Mouse (Mus musculus): ENCODE measurements around the gene Spc25. TPM values are rescaled to one million over a fixed set of nuclear protein-coding genes. Genes with fewer than 3 reads are reported as not detected.

Spc25 gene
- polyA plus RNA-seq, 1 experiment from 2014 or later, result 38.8 TPM

DNA sequence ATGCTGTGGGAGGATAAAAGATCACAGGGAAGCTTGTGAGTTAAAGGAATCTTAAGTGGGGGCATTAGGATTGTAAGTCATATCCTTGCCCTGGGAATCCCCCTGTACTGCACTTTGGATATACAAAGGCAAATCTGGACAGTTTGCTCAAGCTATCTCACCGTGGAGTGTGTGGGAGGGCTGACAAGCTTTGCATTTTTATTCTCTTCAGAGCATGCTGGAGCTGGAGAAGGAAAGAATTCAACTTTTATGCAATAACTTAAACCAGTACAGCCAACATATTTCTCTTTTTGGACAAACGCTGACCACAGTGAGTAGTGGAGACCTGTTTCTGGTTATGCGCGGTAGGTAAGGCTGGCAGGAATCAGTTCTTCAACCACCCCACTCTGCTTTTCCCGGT lies 30.7 kb downstream of the Spc25 start:
- Histone ChIP-seq H3K9ac (no peak overlapping the region), H3K4me1 (replicated peaks) (peaks cover 7% of the 10 kb centered on the region), H3K36me3 (no peaks in the 10 kb centered on the region), H3K4me2 (no peak overlapping the region), H3K9me3 (no peaks in the 10 kb centered on the region), H3K4me3 (no peak overlapping the region), H3K27me3 (no peaks in the 10 kb centered on the region), H3K27ac (replicated peaks) (no peak overlapping the region)
- ATAC-seq (ENCODE audit: low read depth), result no peak
- 80% methylated on average over 5 of the region's 5 CpGs for WGBS

DNA sequence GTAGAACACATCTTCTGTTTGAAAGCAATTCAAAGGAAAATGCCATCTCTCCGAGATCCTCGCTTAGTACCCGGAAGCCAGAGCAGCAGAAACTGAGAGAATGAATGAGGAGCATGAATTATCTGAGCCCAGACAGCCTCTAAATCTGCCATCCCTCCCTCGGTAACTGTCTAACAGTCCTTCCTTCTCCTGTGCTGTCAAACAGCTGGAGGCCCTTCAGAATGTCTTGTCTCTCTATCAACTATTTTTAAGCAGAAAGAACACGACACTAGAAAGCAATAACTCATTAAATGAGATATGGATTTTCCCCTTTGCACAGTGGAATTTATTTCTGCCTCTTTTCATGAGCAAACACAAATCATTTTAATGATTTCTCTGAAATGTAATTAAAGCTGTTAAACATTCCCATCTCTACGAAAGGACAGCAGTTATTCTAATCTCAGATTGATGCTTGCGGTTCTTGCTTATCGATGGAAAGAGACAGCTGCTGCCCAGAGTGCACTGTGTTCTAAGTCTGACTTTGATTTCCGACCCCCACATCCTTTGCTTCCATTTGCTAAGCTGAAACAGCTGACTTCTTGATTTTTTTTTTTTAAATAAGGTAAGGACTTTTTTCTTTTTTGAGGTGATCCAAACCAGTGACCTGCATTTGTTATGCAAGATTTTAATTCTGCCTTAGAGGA lies 35.5 kb downstream of the Spc25 start:
- Histone ChIP-seq H3K36me3 (no peaks in the 10 kb centered on the region), H3K4me1 (replicated peaks) (peaks cover 13% of the 10 kb centered on the region), H3K27me3 (no peaks in the 10 kb centered on the region), H3K9me3 (no peaks in the 10 kb centered on the region), H3K27ac (replicated peaks) (0 out of 2 replicates have a peak overlapping the region, but pooled peaks have one; percentile 20), H3K4me3 (no peak overlapping the region), H3K9ac (no peak overlapping the region), H3K4me2 (no peak overlapping the region)
- peak; percentile 63; the same call in 1 of the 2 replicates for ATAC-seq (ENCODE audit: low read depth)
- WGBS, result 38% methylated on average over 9 of the region's 9 CpGs

DNA sequence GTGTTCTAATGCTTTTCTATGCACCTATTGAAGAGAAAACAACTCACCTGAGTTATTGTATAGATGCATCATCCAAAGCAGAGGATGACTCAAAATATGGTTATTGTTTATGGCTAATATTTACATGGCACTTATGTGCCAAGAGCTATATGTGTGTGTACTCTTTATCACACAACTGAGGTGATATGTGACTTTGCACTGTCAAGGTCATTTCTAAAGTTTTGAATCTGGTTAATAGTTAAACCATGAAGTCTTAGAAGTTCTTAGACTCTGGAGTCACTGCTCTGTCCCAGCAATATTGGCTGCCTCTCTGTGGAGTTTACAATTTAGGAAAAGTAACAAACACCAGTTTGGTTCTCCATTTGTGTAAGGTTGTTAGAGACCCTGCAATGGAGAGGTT lies 47.1 kb downstream of the Spc25 start:
- H3K9me3 ChIP-seq, result no peaks in the 10 kb centered on the region
- H3K27me3 ChIP-seq, result no peaks in the 10 kb centered on the region
- no peak overlapping the region for H3K4me2 ChIP-seq
- H3K9ac ChIP-seq, result no peak overlapping the region
- H3K4me1 ChIP-seq (replicated peaks), result 0 out of 2 replicates have a peak, but pooled peaks cover 5% of the 10 kb centered on the region
- H3K27ac ChIP-seq (replicated peaks), result no peak overlapping the region
- no peaks in the 10 kb centered on the region for H3K36me3 ChIP-seq
- no peak overlapping the region for H3K4me3 ChIP-seq
- no peak for ATAC-seq (ENCODE audit: low read depth)

DNA sequence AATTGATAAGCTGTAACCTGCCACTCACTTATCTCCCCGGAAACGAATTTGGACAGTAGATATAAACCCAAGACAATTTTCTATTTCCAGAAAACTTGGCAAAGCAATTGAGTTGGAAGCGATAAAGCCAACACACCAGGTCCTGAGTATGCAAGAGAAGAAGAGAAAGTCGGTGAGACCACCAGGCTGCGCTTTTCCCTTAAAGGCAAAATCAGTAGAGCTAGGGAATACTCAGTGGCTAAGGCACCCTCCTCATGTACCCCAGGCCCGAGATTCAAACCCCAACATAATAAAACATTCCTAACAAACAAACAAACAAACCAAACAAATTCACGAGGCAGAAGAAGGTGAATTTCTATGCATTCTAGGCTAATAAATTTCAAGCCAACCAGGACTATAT lies 49.7 kb downstream of the Spc25 start:
- Histone ChIP-seq H3K9me3 (no peaks in the 10 kb centered on the region), H3K27ac (replicated peaks) (no peak overlapping the region), H3K36me3 (no peaks in the 10 kb centered on the region), H3K27me3 (no peaks in the 10 kb centered on the region), H3K4me2 (no peak overlapping the region), H3K4me3 (no peak overlapping the region), H3K9ac (no peak overlapping the region), H3K4me1 (replicated peaks) (peaks cover 3% of the 10 kb centered on the region; the same call in 1 of the 2 replicates)
- ATAC-seq (ENCODE audit: low read depth), result no peak
- WGBS, result 72% methylated on average over 7 of the region's 7 CpGs

DNA sequence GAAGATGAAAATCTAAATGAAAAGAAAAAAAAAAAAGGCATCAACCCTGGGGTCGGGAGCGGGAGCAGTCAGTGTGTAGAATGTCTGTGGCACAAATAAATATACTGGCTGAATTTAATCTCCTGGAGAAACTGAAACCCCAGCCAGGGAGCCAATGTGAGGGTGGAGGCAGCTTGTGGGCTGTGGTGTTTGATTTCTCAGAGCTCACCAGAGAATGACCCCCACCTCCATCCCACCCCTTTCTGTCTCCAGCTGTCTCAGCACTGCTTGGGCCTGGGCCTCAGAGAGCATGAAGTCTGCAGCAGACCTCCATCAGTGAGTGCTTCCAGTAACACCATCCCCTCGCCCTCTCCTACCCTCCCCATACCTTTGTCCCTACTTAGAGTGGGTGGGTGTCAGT lies 50.1 kb downstream of the Spc25 start:
- H3K4me3 ChIP-seq, result no peak overlapping the region
- peaks cover 3% of the 10 kb centered on the region; the same call in 1 of the 2 replicates for H3K4me1 ChIP-seq (replicated peaks)
- H3K9me3 ChIP-seq, result no peaks in the 10 kb centered on the region
- no peaks in the 10 kb centered on the region for H3K36me3 ChIP-seq
- no peak overlapping the region for H3K9ac ChIP-seq
- 65% methylated on average over 3 of the region's 3 CpGs for WGBS
- H3K27ac ChIP-seq (replicated peaks), result no peak overlapping the region
- H3K4me2 ChIP-seq, result no peak overlapping the region
- no peaks in the 10 kb centered on the region for H3K27me3 ChIP-seq
- no peak for ATAC-seq (ENCODE audit: low read depth)

GRCm38 (mm10) chr2:69150841-69151240 lies 55.2 kb downstream of the Spc25 start:
- 89% methylated on average over 5 of the region's 5 CpGs for WGBS
- Histone ChIP-seq H3K27ac (replicated peaks) (no peak overlapping the region), H3K4me2 (no peak overlapping the region), H3K36me3 (no peaks in the 10 kb centered on the region), H3K27me3 (no peaks in the 10 kb centered on the region), H3K4me1 (replicated peaks) (peaks cover 3% of the 10 kb centered on the region; the same call in 1 of the 2 replicates), H3K9me3 (no peaks in the 10 kb centered on the region), H3K9ac (no peak overlapping the region), H3K4me3 (no peak overlapping the region)
- ATAC-seq (ENCODE audit: low read depth), result no peak

- Histone ChIP-seq H3K27me3 (no peaks in the 10 kb centered on the region), H3K4me1 (replicated peaks) (peaks cover 7% of the 10 kb centered on the region; the same call in 1 of the 2 replicates), H3K4me2 (no peak overlapping the region), H3K27ac (replicated peaks) (no peak overlapping the region), H3K9ac (no peak overlapping the region), H3K4me3 (no peak overlapping the region), H3K9me3 (no peaks in the 10 kb centered on the region), H3K36me3 (no peaks in the 10 kb centered on the region)
- 92% methylated on average over 10 of the region's 10 CpGs for WGBS
- ATAC-seq (ENCODE audit: low read depth), result no peak
Measured at GRCm38 (mm10) chr2:69149154-69149553, 56.8 kb downstream of the Spc25 start.

DNA sequence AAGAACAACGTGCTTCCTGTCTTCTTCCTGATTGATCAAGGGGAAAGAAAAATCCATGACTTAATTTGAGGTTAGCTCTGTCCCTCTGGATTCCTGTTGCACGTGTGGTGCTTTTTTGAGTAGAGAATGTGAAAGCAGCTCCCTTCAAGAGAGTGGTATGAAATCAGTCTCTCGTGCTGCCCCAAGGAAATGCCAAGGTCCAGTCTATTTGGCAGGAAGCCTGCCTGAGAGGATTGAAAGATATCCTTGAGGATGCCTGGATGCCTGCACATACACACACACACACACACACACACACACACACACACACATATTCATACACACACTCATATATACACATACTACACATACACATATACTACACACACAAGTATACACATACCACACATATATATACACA lies 57.3 kb downstream of the Spc25 start:
- H3K9me3 ChIP-seq, result no peaks in the 10 kb centered on the region
- ATAC-seq (ENCODE audit: low read depth), result no peak
- no peaks in the 10 kb centered on the region for H3K36me3 ChIP-seq
- no peak overlapping the region for H3K27ac ChIP-seq (replicated peaks)
- no peak overlapping the region for H3K9ac ChIP-seq
- no peak overlapping the region for H3K4me2 ChIP-seq
- peaks cover 7% of the 10 kb centered on the region; the same call in 1 of the 2 replicates for H3K4me1 ChIP-seq (replicated peaks)
- WGBS, result 69% methylated on average over 3 of the region's 3 CpGs
- H3K4me3 ChIP-seq, result no peak overlapping the region
- H3K27me3 ChIP-seq, result no peaks in the 10 kb centered on the region

Other genes with a start within 250 kb of the Spc25 start
- 0.89 and 1.4 TPM in 2 replicates for gene Nostrin, start 70.4 kb downstream of the Spc25 start, polyA plus RNA-seq (2015; fragmentation: Nextera tagmentation; extraction: Ambion mirVana)
- 0.28 and 0.48 TPM in 2 replicates for gene G6pc2, start 4.9 kb upstream of the Spc25 start, polyA plus RNA-seq (2015; fragmentation: Nextera tagmentation; extraction: Ambion mirVana)
- gene Abcb11, start 136.4 kb upstream of the Spc25 start, polyA plus RNA-seq (2015; fragmentation: Nextera tagmentation; extraction: Ambion mirVana), result not detected in 2 replicates
- gene Dhrs9, start 174.3 kb upstream of the Spc25 start, polyA plus RNA-seq (2015; fragmentation: Nextera tagmentation; extraction: Ambion mirVana), result not detected in 2 replicates

All from neural tube, embryonic 13.5 days (tissue).